27 mouse cellular contexts compared by ENCODE assay signal in the genomic region with DNA sequence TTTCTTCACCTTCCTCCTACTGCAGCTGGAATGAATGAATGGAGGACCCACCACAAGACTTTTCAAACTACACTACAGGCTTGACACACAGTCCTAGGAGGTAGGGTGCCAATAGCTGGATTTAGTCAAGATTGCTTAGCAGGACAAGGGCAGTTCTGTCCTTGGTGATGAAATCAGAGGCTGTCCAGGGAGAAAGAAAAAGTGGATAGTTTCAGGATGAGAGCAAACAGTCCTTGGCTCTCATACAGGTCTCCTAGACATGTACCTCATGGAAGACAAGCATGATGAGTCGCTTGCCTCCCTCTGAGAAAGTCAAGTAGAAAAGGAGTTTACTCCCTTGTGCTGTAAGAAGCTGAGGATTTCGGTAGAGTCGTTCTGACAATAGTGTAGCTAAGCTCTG.
"Had no signal": no experiment of that assay in that cellular context is flagged by ENCODE, and none has a peak within 500 bp of the region (broad histone marks: within the 10 kb centered on the region; RNA-seq: fewer than 3 reads in every experiment).

No protein-coding gene starts in this region.

- ATAC-seq: hindbrain, embryonic 16.5 days; inflammation-experienced regulatory T-cells, adult 6 months; intestine, embryonic 15.5 days; intestine, postnatal 0 days had no signal

- H3K27ac ChIP-seq: gastrocnemius, adult 2 months; heart, embryonic 10.5 days; hindbrain, embryonic 10.5 days; hindbrain, embryonic 12.5 days; hindbrain, embryonic 14.5 days; intestine, embryonic 15.5 days; layer of hippocampus, adult 2 months; left cerebral cortex, adult 2 months; limb, embryonic 10.5 days; limb, embryonic 12.5 days; liver, embryonic 13.5 days had no signal

- H3K9me3 ChIP-seq: heart, embryonic 10.5 days; heart, embryonic 12.5 days; hindbrain, embryonic 10.5 days; hindbrain, embryonic 12.5 days; intestine, embryonic 15.5 days; limb, embryonic 10.5 days; limb, embryonic 12.5 days; liver, embryonic 13.5 days had no signal

- H3K36me3 ChIP-seq: heart, embryonic 10.5 days; heart, embryonic 12.5 days; hindbrain, embryonic 10.5 days; hindbrain, embryonic 12.5 days; intestine, embryonic 15.5 days; limb, embryonic 10.5 days; limb, embryonic 12.5 days; liver, embryonic 13.5 days had no signal

- DNase-seq: gastrocnemius, adult 2 months; gastrocnemius, postnatal 10 days; gastrocnemius, postnatal 25 days; heart, adult 18-20 months; heart, postnatal 10 days; heart, postnatal 4 days; kidney, adult 18-20 months; kidney, adult 8-10 months; kidney, postnatal 10 days; kidney, postnatal 25 days; kidney, postnatal 4 days; liver; liver, embryonic 13.5 days had no signal

- H3K4me1 ChIP-seq: heart, embryonic 10.5 days; heart, embryonic 12.5 days; hindbrain, embryonic 10.5 days; hindbrain, embryonic 12.5 days; intestine, embryonic 15.5 days; limb, embryonic 10.5 days; limb, embryonic 12.5 days; liver, embryonic 13.5 days had no signal

- H3K9ac ChIP-seq: heart, embryonic 12.5 days; hindbrain, embryonic 12.5 days; hindbrain, embryonic 14.5 days; intestine, embryonic 15.5 days; limb, embryonic 12.5 days; liver, embryonic 13.5 days had no signal

- H3K27me3 ChIP-seq: heart, embryonic 12.5 days; hindbrain, embryonic 12.5 days; intestine, embryonic 15.5 days; limb, embryonic 12.5 days; liver, embryonic 13.5 days had no signal

- H3K4me2 ChIP-seq: heart, embryonic 12.5 days; hindbrain, embryonic 12.5 days; hindbrain, embryonic 14.5 days; intestine, embryonic 15.5 days; limb, embryonic 12.5 days; liver, embryonic 11.5 days; liver, embryonic 13.5 days had no signal

- H3K4me3 ChIP-seq: gastrocnemius, adult 2 months; heart, embryonic 10.5 days; heart, embryonic 12.5 days; hindbrain, embryonic 10.5 days; hindbrain, embryonic 12.5 days; intestine, embryonic 15.5 days; layer of hippocampus, adult 2 months; left cerebral cortex, adult 2 months; limb, embryonic 10.5 days; limb, embryonic 12.5 days; liver, embryonic 13.5 days had no signal
